Mouse (Mus musculus): ENCODE results near the gene Lamc3.
A peak's percentile ranks its signal among the peaks of the same experiment; 100 is the strongest.
"Not testable (repeated sequence)": the region's sequence is repeated elsewhere in the genome, so short reads cannot be mapped to it uniquely, and the experiment has no call there.

Gene Lamc3

GRCm38 (mm10) chr2:31876446-31876845, 10.6 kb upstream of the Lamc3 start:
- no peak for DNase-seq (ENCODE audit: low spot score)

GRCm38 (mm10) chr2:31878610-31879009, 8.5 kb upstream of the Lamc3 start:
- no peak for DNase-seq (ENCODE audit: low spot score)

GRCm38 (mm10) chr2:31880868-31881267, 6.2 kb upstream of the Lamc3 start:
- DNase-seq (ENCODE audit: low spot score), result peak; percentile 61

DNA sequence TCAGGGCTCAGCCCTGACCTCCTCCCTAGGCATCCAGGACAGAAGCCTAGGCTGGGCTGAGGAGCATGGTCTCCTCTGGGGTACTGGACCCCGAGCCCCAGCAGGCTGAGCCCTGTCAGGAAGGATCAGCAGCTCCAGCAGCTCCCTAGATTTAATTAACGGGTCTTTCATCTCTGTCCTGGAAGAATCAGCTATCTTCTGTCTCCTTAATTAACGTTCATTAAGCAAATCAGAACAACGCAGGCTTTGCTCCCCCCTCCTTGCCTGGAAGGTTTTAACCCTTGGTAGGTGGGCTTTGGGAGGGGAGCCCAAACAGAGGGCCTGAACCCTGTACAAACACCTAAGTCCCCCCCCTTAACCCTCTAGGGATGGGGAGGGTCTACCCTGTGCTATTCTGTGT, 4.0 kb upstream of the Lamc3 start:
- DNase-seq (ENCODE audit: low spot score), result no peak

DNA sequence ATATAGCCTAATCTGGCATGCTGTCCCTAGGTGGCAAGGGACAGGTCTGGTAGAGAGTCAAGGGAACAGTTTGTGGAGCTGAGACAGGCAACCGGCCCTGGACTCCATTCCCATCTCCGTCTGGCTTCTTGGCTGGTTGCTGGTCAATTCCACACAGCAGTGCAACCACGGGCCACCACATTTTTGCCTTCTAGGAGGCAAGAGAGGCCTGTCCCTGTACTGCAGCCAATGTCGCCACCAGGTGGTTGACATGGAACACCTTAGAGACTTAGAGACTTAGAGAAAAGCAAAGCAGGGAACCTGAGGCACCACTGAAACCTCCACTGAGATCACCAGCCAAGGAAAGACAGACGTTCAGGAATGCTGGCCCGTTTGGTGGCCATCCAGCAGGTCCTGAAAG, 2.3 kb upstream of the Lamc3 start:
- DNase-seq (ENCODE audit: low spot score), result peak; percentile 67

DNA sequence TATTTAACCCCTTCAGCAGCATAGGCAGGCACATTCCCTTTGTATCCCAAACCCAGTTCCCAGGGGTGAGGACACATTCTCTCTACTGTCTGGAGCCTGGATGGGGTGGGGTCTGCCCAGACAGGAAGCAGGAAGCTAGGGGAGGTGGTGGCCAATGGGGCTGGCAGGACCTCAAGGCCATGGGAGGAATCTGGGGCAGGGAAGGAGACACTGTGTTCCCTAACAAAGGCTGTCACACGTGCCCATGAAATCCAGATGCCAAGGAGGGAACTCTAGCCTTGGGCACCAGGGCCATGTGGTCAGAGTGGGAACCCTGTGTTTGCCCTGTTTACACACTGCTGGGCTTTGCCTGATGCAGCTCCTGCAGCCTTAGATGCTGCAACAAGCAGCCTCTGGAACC, 1.8 kb downstream of the Lamc3 start:
- peak; percentile 59 for DNase-seq (ENCODE audit: low spot score)

DNA sequence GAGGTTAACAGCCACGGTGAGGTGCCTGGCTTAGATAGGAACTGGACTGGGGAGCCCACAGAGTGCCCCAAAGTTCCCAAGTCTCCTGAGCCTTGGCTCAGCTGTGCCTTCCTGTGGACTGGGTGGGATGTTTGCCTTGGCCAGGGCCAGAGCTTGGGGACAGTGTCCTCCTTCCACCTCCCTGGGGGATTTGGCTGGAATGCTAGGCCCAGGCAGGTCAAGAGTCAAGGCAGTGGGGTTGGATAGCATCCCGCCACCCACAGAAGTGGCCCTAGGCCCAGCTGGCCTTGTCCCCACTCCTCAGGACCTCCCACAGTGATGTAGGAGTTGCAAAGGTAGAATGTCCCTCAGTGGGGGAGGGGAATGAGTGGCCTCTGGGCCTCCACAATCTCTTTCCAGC, 4.1 kb downstream of the Lamc3 start:
- DNase-seq (ENCODE audit: low spot score), result peak; percentile 61

GRCm38 (mm10) chr2:31893110-31893669, 6.1 kb downstream of the Lamc3 start:
- DNase-seq (ENCODE audit: low spot score), result no peak

GRCm38 (mm10) chr2:31894221-31894870, 7.3 kb downstream of the Lamc3 start:
- no peak for DNase-seq (ENCODE audit: low spot score)

- DNase-seq (ENCODE audit: low spot score), result no peak
These were observed 13.8 kb downstream of the Lamc3 start for GRCm38 (mm10) chr2:31900932-31901331.

DNA sequence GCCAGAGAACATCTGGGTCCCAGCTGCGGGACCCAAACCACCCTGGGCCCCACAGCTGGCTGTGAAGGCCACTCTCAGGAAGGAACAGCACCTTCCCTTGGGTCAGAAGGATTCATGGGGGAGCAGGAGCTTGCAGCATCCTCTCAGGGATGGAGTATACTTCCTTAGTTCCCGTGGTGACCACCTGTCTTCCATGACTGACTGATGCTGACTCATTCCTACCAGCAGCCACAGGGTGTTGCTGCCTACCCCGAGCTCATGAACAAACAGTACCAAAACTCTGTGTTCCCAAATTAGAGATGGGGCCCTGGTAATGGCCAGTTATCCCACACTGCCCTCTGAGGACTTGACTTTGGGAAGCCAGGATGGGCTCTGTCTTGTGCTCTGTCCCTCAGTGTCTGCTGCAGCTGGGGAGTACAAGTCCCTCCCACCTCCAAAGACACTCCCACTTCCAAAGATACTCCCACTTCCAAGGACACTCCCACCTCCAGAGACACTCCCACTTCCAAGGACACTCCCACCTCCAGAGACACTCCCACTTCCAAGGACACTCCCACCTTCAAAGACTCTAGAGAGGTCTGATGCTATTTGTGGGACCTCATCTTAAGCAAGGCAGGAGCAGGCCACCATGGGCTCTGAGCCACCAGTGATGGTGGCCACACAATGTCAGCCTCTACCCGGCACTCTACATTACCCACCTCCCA, 14.7 kb downstream of the Lamc3 start:
- peak; percentile 41 for DNase-seq (ENCODE audit: low spot score)

DNA sequence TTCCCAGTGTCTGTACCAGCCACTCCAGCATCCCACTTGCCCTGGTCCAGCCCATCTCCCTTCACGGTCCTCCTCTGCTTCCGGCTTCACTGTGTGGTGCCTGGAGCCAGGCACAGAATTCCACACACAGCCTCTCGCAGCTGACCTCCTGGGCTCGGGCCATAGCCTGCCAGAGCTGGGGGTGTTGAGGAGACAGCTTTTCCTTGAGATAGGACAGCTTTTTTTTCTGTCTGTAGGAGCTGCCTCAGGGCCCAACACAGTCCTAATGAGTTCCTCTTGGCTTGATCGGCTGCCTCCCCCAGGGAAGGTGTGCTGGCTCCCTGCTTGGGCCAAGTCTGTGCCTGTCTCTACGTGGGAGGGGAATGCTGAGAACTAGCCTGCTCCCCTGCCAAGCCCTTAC, 17.0 kb downstream of the Lamc3 start:
- peak; percentile 56 for DNase-seq (ENCODE audit: low spot score)

DNA sequence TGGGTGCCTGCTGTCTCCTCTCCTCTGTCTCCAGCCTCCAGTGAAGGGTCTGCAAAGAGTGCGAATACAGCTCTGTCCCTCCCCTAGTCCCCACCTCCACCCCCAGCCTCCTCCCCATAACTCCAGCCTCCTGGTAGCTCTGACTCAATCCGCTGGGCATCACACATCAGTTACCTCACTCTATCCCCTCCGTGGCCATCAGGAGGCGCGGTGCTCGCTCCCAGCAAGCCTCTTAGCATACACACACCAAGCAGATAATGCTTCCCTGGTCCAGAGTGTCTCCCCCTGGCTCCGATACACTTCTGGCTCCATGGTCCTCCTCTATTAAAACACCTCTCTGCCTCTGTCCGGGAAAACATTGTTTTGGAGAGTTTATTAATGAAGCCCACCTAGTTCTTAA, 17.5 kb downstream of the Lamc3 start:
- peak; percentile 60 for DNase-seq (ENCODE audit: low spot score)

DNA sequence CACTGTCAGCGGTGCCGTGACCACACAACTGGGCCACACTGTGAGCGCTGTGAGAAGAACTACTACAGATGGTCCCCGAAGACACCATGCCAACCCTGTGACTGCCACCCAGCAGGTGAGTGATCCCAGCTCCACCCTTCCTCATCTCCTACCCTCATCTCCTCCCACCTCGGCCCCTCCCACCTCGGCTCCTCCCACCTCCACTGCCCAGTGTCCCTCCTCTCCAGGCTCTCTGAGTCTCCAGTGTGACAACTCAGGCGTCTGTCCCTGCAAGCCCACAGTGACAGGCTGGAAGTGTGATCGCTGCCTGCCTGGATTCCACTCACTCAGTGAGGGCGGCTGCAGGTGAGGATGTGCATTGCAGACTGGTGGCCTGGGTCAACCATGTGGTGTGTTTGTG, 18.6 kb downstream of the Lamc3 start:
- DNase-seq (ENCODE audit: low spot score), result peak; percentile 57

DNA sequence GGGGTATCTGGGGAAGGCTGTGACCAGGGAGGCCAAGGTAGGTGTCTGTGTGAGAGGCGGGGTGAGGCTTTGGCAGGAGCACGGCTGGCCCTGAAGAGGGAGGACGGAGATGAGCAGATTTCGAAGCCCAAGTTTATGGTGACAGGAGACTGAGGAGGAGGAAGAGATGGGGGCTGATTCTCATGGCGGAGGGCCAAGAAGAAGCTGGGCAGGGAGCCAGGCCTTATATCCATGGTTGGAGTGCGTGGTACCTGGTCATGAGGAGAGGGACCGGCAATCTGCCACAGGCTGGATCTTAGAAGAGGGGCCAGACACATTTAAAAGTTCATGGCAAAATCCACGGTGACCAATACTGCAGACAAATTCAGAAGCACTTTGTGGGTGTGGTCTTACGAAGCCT, 19.3 kb downstream of the Lamc3 start:
- DNase-seq (ENCODE audit: low spot score), result peak; percentile 59

DNA sequence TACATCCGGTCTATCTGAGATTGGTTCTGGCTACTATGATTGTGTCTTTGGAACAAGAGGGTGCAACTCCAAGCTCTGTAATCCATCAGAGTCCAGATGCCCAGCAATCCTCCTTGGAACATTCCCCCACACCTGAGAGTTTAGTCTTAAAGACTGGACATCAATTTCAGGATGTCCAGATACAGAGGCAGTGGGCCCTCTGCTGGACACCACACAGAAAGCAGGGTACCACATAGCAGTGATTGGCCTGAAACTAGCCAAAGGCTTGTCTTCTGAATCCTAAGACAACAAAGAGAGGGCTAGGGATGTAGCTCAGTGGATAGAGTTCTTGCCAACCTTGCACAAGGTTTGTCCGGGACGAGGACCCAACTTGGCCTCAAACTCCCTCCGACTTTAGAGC, 25.5 kb downstream of the Lamc3 start:
- DNase-seq (ENCODE audit: low spot score), result no peak

GRCm38 (mm10) chr2:31914213-31914612, 27.1 kb downstream of the Lamc3 start:
- not testable (repeated sequence) for DNase-seq (ENCODE audit: low spot score)

DNA sequence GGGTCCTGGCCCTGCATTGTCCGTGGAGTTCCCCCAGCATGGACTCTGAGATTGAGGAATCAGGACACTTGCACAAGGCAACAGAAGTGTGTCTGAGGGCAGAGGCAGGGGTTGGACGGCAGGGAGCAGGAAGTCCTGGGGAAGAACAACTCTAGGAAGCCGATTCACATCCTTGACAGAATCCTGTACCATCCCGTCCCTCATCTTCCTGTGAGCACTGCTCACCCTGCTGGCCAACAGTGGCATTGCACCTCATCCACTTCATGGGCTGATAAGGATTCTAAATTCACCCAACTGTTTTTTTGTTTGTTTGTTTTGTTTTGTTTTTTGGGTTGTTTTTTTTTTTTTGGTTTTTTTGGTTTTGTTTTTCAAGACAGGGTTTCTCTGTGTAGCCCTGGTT, 28.0 kb downstream of the Lamc3 start:
- DNase-seq (ENCODE audit: low spot score), result peak; percentile 93

DNA sequence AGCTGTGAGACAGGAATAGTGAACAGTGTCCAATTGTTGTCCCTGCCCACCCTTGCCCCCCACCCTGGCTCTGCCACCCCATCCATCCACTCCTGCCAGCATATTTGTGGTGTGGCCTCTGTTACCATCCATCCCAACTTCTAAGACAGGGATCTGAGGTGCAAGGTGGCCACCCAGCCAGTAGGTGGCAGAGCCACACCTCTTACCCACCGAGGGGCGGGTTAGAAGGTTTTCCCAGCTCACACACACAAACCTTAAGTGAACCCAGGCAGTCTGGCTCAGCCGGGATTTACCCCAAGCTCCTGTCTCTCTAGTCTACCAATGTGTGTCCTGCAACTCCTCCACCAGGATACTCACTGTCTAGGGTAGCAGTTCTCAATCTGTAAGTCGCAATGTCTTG, 30.5 kb downstream of the Lamc3 start:
- no peak for DNase-seq (ENCODE audit: low spot score)

- no peak for DNase-seq (ENCODE audit: low spot score)
These were observed 36.6 kb downstream of the Lamc3 start for GRCm38 (mm10) chr2:31923645-31924044.

- DNase-seq (ENCODE audit: low spot score), result peak; percentile 66
These were observed 37.7 kb downstream of the Lamc3 start for GRCm38 (mm10) chr2:31924811-31925210.

- DNase-seq (ENCODE audit: low spot score), result no peak
These were observed 38.8 kb downstream of the Lamc3 start for GRCm38 (mm10) chr2:31925936-31926335.

GRCm38 (mm10) chr2:31929664-31930063, 42.6 kb downstream of the Lamc3 start:
- DNase-seq (ENCODE audit: low spot score), result no peak

- DNase-seq (ENCODE audit: low spot score), result no peak
These were observed 47.5 kb downstream of the Lamc3 start for GRCm38 (mm10) chr2:31934551-31934950.

All from testis, postnatal 10 days (tissue).